Mouse (Mus musculus): ENCODE results near the gene Vmn1r205.
"Not testable (repeated sequence)": the region's sequence is repeated elsewhere in the genome, so short reads cannot be mapped to it uniquely, and the experiment has no call there.

Gene Vmn1r205

GRCm38 (mm10) chr13:22592900-22593299 is at the start of gene Vmn1r205:
Vmn1r205 (minus strand) TSS chr13:22593000.
- DNase-seq, result no peak

DNA sequence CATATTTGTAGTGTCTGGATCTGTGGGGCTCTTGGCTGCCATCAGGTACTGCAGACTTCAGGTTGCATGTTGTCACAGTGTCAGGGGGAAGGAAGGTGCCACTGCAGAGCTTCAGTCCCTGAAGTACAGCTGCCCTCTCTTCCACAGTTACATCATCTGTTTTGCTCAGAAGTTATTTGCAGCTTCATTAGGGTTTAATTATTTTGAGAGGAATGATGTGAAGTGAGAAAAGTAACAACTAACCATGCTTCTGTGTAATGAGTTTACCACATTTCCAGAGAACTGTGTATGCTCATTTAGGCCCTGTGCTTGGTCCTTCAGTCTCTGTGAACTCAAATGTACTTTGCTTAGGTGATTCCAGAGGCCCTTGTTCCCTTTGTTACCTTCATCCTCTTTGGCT is 31.4 kb upstream of the Vmn1r205 start, which contains the start of gene Vmn1r206:
Gene Vmn1r206, minus strand, starts transcription at position 101 of the 400 bp plus-strand sequence.
- not testable (repeated sequence) for DNase-seq

GRCm38 (mm10) chr13:22583336-22583735 is 9.5 kb downstream of the Vmn1r205 start:
- not testable (repeated sequence) for DNase-seq

DNA sequence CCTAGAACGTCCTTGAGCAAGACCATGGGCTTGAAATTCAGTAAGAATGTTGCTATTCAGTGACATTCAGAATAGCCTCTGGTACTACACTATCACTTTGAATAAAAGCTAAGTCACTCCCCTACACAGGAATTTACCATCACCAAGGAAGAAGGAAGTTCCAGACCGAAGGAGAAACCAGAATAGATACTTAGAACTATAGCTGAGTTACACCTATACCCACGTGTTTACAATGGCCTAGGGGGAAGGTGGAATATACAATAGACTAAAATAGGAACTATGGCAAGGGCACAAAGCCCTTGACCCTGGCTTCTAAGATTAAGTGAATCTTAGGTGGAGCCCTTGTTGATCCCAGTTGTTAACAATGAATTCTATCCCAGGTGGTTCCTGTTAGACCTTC is 17.9 kb downstream of the Vmn1r205 start:
- DNase-seq, result not testable (repeated sequence)

DNA sequence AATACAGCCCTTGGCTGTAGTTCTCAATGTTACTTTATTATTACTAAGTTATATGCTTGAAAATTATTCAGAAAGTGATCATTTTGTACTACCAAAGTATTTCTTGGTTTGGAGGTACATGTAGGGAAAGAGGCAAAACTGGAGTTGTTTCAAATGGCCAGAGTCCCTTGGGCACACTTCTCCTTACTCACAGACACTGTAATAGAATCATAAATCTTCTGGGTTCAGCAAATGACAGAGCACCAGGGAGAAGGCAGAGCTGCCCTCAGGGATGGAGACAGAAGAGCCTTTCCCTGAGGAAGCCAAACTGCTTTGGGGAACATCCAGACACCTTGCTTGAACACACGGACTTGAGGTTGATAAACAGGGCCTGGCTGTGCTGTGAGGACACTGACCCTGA is 39.9 kb downstream of the Vmn1r205 start, which contains the start of gene Vmn1r204:
Gene Vmn1r204, plus strand, starts transcription at position 301 of the 400 bp plus-strand sequence.
- not testable (repeated sequence) for DNase-seq

Measured in right cerebral cortex, postnatal 14 days (tissue).